Mouse (Mus musculus) lung, embryonic 16.5 days (tissue): Measurements from ENCODE around the gene Cib2. TPM values are rescaled to one million over a fixed set of nuclear protein-coding genes. Genes with fewer than 3 reads are reported as not detected.

ENCODE experiments used
- ATAC-seq: fragments of 200-750 bp; cut with Nextera tagmentation; 2 replicates; pipeline ENCODE4 v1.8.0; 2017; ENCODE audit warnings: low read depth, mild to moderate bottlenecking, moderate library complexity
- H3K27ac ChIP-seq: fragments of 300-500 bp; sonication (generic); 2 replicates; pipeline ENCODE4 v1.5.1; 2014; ENCODE audit warnings: mild to moderate bottlenecking, control low read depth, low read length
- H3K27me3 ChIP-seq: fragments of 300-500 bp; sonication (generic); 2 replicates; pipeline ENCODE4 v1.6.1; 2014; ENCODE audit warnings: low read depth, low read length, mixed read lengths; ENCODE audit not compliant: control insufficient read depth, insufficient read depth
- H3K36me3 ChIP-seq: fragments of 300-500 bp; sonication (generic); 2 replicates; pipeline ENCODE4 v1.6.1; 2014; ENCODE audit warnings: low read length; ENCODE audit not compliant: control insufficient read depth, insufficient read depth
- H3K4me1 ChIP-seq: fragments of 300-500 bp; sonication (generic); replicated peaks from 2 replicates; pipeline ENCODE4 v1.6.1; 2014; ENCODE audit warnings: low read length, mixed read lengths; ENCODE audit not compliant: control insufficient read depth, insufficient read depth
- H3K4me2 ChIP-seq: fragments of 300-500 bp; sonication (generic); 2 replicates; pipeline ENCODE4 v1.6.1; 2014; ENCODE audit warnings: low read depth, low read length, control low read depth
- H3K4me3 ChIP-seq: fragments of 300-500 bp; sonication (generic); 2 replicates; pipeline ENCODE4 v1.5.1; 2014; ENCODE audit warnings: mild to moderate bottlenecking, low read length, control low read depth
- H3K9ac ChIP-seq: fragments of 300-500 bp; sonication (generic); 2 replicates; pipeline ENCODE4 v1.6.1; 2014; ENCODE audit warnings: low read length, control low read depth
- H3K9me3 ChIP-seq: fragments of 300-500 bp; sonication (generic); 2 replicates; pipeline ENCODE4 v1.6.1; 2016; ENCODE audit warnings: low read length; ENCODE audit not compliant: control insufficient read depth
- WGBS: fragments of 180-500 bp; shearing (Covaris S2); extraction: QIAGEN DNeasy Blood & Tissue Kit; methylation state at CpG from one replicate; pipeline ENCODE4 v1.1.7; 2014; 5-methylcytosine and 5-hydroxymethylcytosine counted together
- polyA plus RNA-seq: library from polyadenylated mRNA; unstranded; fragments of >200 nt; fragmentation: Nextera tagmentation; extraction: Ambion mirVana; gene quantifications from 2 replicates; pipeline ENCODE4 v1.2.1, GENCODE M21; 2015

Cib2 gene
- polyA plus RNA-seq, 1 experiment from 2014 or later = 10.2 TPM

DNA sequence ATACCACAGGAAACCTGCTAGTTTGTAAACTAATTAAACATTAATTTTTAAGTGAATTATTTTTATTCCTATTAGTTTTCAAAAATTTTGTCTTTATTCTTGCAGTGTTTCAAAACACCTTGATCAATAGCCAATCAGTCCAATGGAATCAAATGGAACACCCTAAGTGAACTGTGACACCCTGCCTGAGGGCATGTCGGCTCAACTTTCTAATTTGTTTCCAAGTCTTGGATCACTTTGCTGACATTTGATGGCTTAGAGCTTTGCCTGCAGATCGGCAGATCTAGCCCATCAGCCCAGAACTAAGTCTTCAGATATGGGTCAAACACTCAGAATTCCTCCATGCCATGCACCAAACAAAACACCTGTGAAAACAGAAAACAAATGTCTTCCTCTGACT is 44.0 kb downstream of the Cib2 start:
- H3K9me3 ChIP-seq = no peaks in the 10 kb centered on the region
- H3K27ac ChIP-seq = no peak overlapping the region
- H3K9ac ChIP-seq = no peak overlapping the region
- whole genome bisulfite sequencing = 76% methylated on average over 2 of the region's 2 CpGs
- H3K4me2 ChIP-seq = no peak overlapping the region
- H3K36me3 ChIP-seq = no peaks in the 10 kb centered on the region
- H3K4me1 ChIP-seq = no peaks in the 10 kb centered on the region
- H3K4me3 ChIP-seq = no peak overlapping the region
- H3K27me3 ChIP-seq = no peaks in the 10 kb centered on the region
- ATAC-seq = no peak

DNA sequence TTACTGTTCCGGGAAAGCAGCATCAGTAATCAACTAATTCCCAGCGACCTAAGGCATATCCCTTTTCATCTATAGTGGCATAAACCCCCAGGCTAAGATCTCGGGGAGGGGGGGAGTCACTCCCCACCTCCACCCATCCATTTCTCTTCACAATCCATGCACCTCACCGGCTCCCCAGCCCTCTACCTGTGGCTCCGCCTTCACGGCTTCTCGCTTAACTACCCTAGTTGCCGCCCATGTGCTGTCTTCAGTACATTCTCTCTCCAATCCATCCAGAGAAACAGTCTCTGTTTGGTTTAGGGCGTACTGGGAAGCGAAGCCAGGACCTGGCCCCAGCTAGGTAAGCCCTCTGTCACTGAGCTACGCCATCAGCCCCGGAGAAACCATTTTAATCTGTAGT is 57.1 kb downstream of the Cib2 start:
- Histone ChIP-seq H3K27me3 (peaks cover 14% of the 10 kb centered on the region), H3K4me3 (no peak overlapping the region), H3K36me3 (no peaks in the 10 kb centered on the region), H3K9me3 (no peaks in the 10 kb centered on the region), H3K27ac (no peak overlapping the region), H3K4me1 (0 out of 2 replicates have a peak, but pooled peaks cover 5% of the 10 kb centered on the region), H3K4me2 (peak overlapping the region; percentile 15; the same call in 1 of the 2 replicates), H3K9ac (no peak overlapping the region)
- ATAC-seq = no peak
- 6% methylated on average over 12 of the region's 12 CpGs for WGBS

DNA sequence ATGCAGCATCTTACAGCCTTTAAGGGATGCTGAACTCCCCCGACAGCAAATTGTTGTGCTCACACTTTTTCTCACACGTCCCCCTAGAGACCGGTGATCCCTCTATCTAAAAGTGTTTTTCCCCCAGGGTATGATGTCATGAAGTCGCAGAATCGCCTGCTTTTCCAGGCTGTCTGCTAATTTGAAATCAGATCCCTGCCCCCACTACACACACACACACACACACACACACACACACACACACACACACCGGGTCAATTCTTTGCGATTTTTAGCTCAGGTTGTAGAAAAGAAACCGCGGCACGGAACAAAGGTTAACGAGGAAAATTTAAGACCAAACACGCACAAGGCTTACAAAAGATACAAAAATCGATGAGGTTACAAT is 57.9 kb downstream of the Cib2 start:
- no peak for ATAC-seq
- peak overlapping the region; percentile 100 for H3K4me2 ChIP-seq
- H3K27me3 ChIP-seq = peaks cover 14% of the 10 kb centered on the region
- H3K9me3 ChIP-seq = no peaks in the 10 kb centered on the region
- WGBS = 5% methylated on average over 13 of the region's 13 CpGs
- 0 out of 2 replicates have a peak, but pooled peaks cover 5% of the 10 kb centered on the region for H3K4me1 ChIP-seq
- H3K4me3 ChIP-seq = peak overlapping the region; percentile 71
- H3K27ac ChIP-seq = no peak overlapping the region
- no peaks in the 10 kb centered on the region for H3K36me3 ChIP-seq
- H3K9ac ChIP-seq = peak overlapping the region; percentile 72; the same call in 1 of the 2 replicates

DNA sequence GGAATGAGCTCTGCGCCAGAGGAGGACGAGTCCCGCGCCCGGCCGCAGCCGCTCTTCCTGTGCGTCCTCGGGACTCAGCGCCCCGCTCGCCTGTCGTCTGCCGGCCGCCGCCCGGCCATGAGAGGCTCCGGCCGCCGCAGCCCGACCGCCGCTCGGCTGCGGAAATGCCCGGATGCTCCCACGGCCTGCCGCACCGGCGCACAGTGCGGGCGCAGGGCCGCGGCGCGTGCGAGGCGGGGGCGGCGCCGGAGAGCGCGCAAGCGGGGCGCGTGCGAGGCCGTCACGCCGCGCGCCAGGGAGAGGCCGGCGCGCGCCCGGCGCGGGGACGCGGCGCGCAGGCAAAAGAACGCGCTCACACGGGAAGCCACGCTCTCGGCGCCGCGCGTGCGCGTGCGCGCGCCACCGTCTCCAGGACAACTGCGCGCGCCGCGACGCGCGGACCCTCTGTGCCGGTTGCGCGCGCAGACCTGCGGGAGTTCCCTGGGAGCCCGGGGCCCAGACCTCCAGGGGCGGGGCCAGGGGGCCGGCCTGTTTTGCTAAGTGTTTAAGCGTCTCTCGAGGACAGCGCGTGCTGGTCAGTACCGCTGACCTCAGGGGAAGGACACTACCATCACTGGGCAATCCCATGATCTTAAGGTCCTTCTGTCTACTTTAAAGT is 58.4 kb downstream of the Cib2 start, which contains the start of gene Dmxl2:
Gene Dmxl2, minus strand, starts transcription at position 174 of the 658 bp plus-strand sequence.
- H3K9ac ChIP-seq = peak within 1 kb of the TSS; percentile 72
- H3K36me3 ChIP-seq = no peaks in the 10 kb centered on the region
- no peak within 1 kb of the TSS for H3K27ac ChIP-seq
- WGBS = under 1% methylated on average over 51 of the region's 99 CpGs
- peak within 1 kb of the TSS; percentile 100 for H3K4me2 ChIP-seq
- no peaks in the 10 kb centered on the region for H3K9me3 ChIP-seq
- peak within 1 kb of the TSS; percentile 71 for H3K4me3 ChIP-seq
- 0 out of 2 replicates have a peak, but pooled peaks cover 5% of the 10 kb centered on the region for H3K4me1 ChIP-seq
- H3K27me3 ChIP-seq = peaks cover 14% of the 10 kb centered on the region
- ATAC-seq = peak; percentile 94

DNA sequence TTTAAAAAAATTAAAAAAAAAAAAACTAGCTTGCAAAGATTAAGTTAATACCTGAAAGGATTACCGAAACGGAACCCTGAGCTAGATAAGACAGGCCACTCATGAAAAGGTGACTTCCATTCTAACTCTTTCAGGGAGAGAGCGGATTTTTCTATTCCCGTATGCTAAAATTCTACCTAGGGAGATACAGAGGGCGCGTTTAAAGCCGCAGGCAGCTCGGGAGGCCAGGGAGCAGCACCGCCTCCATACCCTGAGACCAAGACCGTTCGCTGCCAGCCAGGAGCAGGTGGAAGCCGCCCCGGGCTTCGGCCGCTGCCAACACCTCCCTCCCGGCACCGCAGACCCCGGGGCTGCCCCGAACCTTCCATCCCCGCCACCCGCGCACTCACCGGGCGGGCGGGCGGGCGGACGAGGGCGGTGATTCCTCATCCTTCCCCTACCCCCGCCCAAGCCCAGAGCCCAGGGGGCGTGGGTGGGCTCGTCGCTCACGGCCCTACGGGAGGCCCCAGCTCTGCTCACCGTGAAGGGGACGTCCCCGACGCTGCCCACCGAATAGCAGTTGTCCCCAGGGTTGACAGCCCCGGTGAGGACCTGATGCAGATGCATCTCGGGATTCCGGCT is 59.1 kb downstream of the Cib2 start:
- Histone ChIP-seq H3K4me3 (peak overlapping the region; percentile 71), H3K4me1 (0 out of 2 replicates have a peak, but pooled peaks cover 5% of the 10 kb centered on the region), H3K4me2 (peak overlapping the region; percentile 100), H3K9ac (peak overlapping the region; percentile 72), H3K27ac (no peak overlapping the region), H3K27me3 (peaks cover 14% of the 10 kb centered on the region), H3K36me3 (no peaks in the 10 kb centered on the region), H3K9me3 (no peaks in the 10 kb centered on the region)
- WGBS = under 1% methylated on average over 40 of the region's 43 CpGs
- ATAC-seq = peak; percentile 47

DNA sequence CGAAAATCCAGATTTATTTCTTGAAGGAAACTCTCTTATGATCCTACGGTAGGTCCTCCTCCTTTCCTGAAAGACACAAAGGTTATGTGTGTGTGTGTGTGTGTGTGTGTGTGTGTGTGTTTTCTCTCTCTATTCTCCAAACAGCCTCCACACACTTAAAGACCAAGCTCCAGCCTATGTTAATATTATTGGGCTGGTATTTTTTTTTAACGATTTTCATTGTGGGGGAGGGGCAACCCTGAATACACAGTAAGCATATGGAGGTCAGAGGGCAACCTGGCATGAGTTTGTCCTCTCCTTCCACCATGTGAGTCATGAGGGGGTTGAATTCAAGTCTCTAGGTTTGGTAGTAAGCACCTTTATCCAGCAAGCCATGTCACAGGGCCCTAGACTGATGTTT is 60.2 kb downstream of the Cib2 start:
- Histone ChIP-seq H3K36me3 (no peaks in the 10 kb centered on the region), H3K27ac (no peak overlapping the region), H3K27me3 (peaks cover 14% of the 10 kb centered on the region), H3K4me3 (no peak overlapping the region), H3K4me1 (0 out of 2 replicates have a peak, but pooled peaks cover 5% of the 10 kb centered on the region), H3K9me3 (no peaks in the 10 kb centered on the region), H3K4me2 (no peak overlapping the region), H3K9ac (no peak overlapping the region)
- WGBS = 80% methylated on average over 3 of the region's 3 CpGs
- ATAC-seq = no peak

DNA sequence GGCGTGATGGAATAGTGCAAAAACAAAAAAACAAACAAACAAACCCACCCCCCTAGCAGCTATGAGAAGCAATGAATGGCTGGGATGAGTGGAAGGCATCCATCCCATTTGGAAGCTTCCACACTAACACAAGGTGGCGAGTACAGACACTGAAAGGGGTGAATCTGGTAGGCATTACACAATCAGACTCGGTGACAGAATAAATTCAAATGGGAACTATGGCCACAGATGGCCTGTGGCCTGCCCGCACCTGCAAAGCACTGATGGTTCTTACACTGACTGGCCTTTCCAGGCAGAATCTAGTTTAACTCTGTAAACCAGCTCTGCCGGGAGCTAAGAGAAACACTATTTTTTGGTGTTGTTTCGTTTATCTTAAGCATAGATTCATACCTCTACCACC is 60.7 kb downstream of the Cib2 start:
- Histone ChIP-seq H3K9ac (no peak overlapping the region), H3K4me1 (0 out of 2 replicates have a peak, but pooled peaks cover 5% of the 10 kb centered on the region), H3K4me3 (no peak overlapping the region), H3K27me3 (peaks cover 14% of the 10 kb centered on the region), H3K36me3 (no peaks in the 10 kb centered on the region), H3K4me2 (no peak overlapping the region), H3K9me3 (no peaks in the 10 kb centered on the region), H3K27ac (no peak overlapping the region)
- 85% methylated on average over 6 of the region's 6 CpGs for WGBS
- no peak for ATAC-seq

Other genes starting within 250 kb of the Cib2 start
- 2.2 and 3.1 TPM in 2 replicates for gene Dmxl2, start 58.6 kb downstream of the Cib2 start, polyA plus RNA-seq
- gene Sh2d7, start 21.2 kb downstream of the Cib2 start, polyA plus RNA-seq = not detected in 2 replicates
- gene Idh3a, start 26.1 kb upstream of the Cib2 start, polyA plus RNA-seq = 96.5 and 100 TPM in 2 replicates
- gene Acsbg1, start 101.7 kb upstream of the Cib2 start, polyA plus RNA-seq = 0.43 and 0.67 TPM in 2 replicates
- 7.0 and 9.5 TPM in 2 replicates for gene Dnaja4, start 138.7 kb upstream of the Cib2 start, polyA plus RNA-seq
- 139 and 146 TPM in 2 replicates for gene Wdr61, start 174.3 kb upstream of the Cib2 start, polyA plus RNA-seq
- gene Crabp1, start 204.5 kb upstream of the Cib2 start, polyA plus RNA-seq = 14.9 and 15.4 TPM in 2 replicates